In genomic region chr16:45090005-45090404, GRCm38 (mm10) we compare ENCODE assay signal across 7 mouse cellular contexts. TPM values are rescaled to one million over a fixed set of nuclear protein-coding genes. Genes with fewer than 3 reads are reported as not detected.
DNase-seq lines count a peak whose midpoint lies in the region; ATAC-seq and TF ChIP-seq lines count a peak whose summit lies in the region.

No protein-coding gene starts in this region.

- no peaks in the 10 kb centered on the region for H3K9me3 ChIP-seq in limb, embryonic 11.5 days (ENCODE audit: control insufficient read depth, low read length)
- no peaks in the 10 kb centered on the region for H3K9me3 ChIP-seq in midbrain, embryonic 12.5 days

- no peak overlapping the region for H3K9ac ChIP-seq in limb, embryonic 11.5 days (ENCODE audit: low read length)
- no peak overlapping the region for H3K9ac ChIP-seq in midbrain, embryonic 12.5 days (replicated peaks)

- H3K4me2 ChIP-seq in limb, embryonic 11.5 days (ENCODE audit: low read depth, severe bottlenecking) = no peak overlapping the region
- no peak overlapping the region for H3K4me2 ChIP-seq in midbrain, embryonic 12.5 days (replicated peaks)

- no peak overlapping the region for H3K4me3 ChIP-seq in limb, embryonic 11.5 days (ENCODE audit: low read depth, low read length)
- no peak overlapping the region for H3K4me3 ChIP-seq in midbrain, embryonic 12.5 days
- H3K4me3 ChIP-seq in small intestine, adult 2 months (ENCODE audit: low read depth, low read length) = no peak overlapping the region

- H3K27ac ChIP-seq in limb, embryonic 11.5 days (replicated peaks; ENCODE audit: low read depth, low read length) = no peak overlapping the region
- H3K27ac ChIP-seq in midbrain, embryonic 12.5 days (replicated peaks) = no peak overlapping the region
- no peak overlapping the region for H3K27ac ChIP-seq in small intestine, adult 2 months (ENCODE audit: insufficient read depth, low read depth, low read length)

- no peaks in the 10 kb centered on the region for H3K27me3 ChIP-seq in limb, embryonic 11.5 days (ENCODE audit: control insufficient read depth, insufficient read depth, low read length)
- no peaks in the 10 kb centered on the region for H3K27me3 ChIP-seq in midbrain, embryonic 12.5 days
- no peaks in the 10 kb centered on the region for H3K27me3 ChIP-seq in small intestine, adult 2 months (ENCODE audit: control insufficient read depth, insufficient read depth, low read length)

- 0 out of 2 replicates have a peak, but pooled peaks cover 2% of the 10 kb centered on the region for H3K4me1 ChIP-seq in limb, embryonic 11.5 days (ENCODE audit: control insufficient read depth, insufficient read depth, low read length)
- H3K4me1 ChIP-seq in midbrain, embryonic 12.5 days = peaks cover 11% of the 10 kb centered on the region
- no peaks in the 10 kb centered on the region for H3K4me1 ChIP-seq in small intestine, adult 2 months (ENCODE audit: control insufficient read depth, insufficient read depth, insufficient read length, low read length)

- H3K36me3 ChIP-seq in limb, embryonic 11.5 days (ENCODE audit: control insufficient read depth, insufficient read depth, low read length) = no peaks in the 10 kb centered on the region
- H3K36me3 ChIP-seq in midbrain, embryonic 12.5 days = no peaks in the 10 kb centered on the region
- H3K36me3 ChIP-seq in small intestine, adult 2 months (ENCODE audit: control insufficient read depth, insufficient read depth, low read length) = no peaks in the 10 kb centered on the region

- TF ChIP-seq POLR2A in small intestine, adult 2 months (IDR thresholded peaks at IDR 0.05; ENCODE audit: low read depth, low read length) = no peak

- DNase-seq in adrenal gland, adult 18-20 months (ENCODE audit: low spot score in 2 of 2) = peak; percentile 55 to 65
- peak; percentile 93 for DNase-seq in embryo, embryonic 10 days (ENCODE audit: low spot score)
- peak; percentile 65 for DNase-seq in kidney, adult 18-20 months
- peak; percentile 85 for DNase-seq in limb, embryonic 11.5 days (ENCODE audit: low spot score)

- WGBS in limb, embryonic 11.5 days = 11% methylated on average over 10 of the region's 10 CpGs
- WGBS in midbrain, embryonic 12.5 days = 13% methylated on average over 10 of the region's 10 CpGs
- 11% methylated on average over 10 of the region's 10 CpGs for WGBS in small intestine, adult 2 months

- TF ChIP-seq CTCF in small intestine, adult 2 months (IDR thresholded peaks at IDR 0.05; ENCODE audit: extremely low read depth, insufficient read length, insufficient replicate concordance, low read depth, low read length) = peak; percentile 78; the same call in 1 of the 2 replicates

- ATAC-seq in granulocyte monocyte progenitor cell, adult 5-6 weeks (replicated peaks; ENCODE audit: poor library complexity, severe bottlenecking) = peak; percentile 98
- ATAC-seq in limb, embryonic 11.5 days (ENCODE audit: insufficient number of reproducible peaks, low FRiP score, low TSS enrichment, low read depth) = peak; percentile 66; the same call in 1 of the 2 replicates
- peak; percentile 78 for ATAC-seq in midbrain, embryonic 12.5 days (ENCODE audit: low FRiP score, low read depth)

RNA-seq across cellular contexts. Expression of gene Ccdc80, which starts 3.2 kb away (rescaled TPM):
- 100 to 1,000 TPM in 1 of 2 experiments, 10 to 100 TPM in 1; 24.9 to 124 TPM for total RNA-seq in adrenal gland, adult 18-20 months (2021)
- 0.43 TPM in 1 of 2 replicates, not detected in the other for total RNA-seq in granulocyte monocyte progenitor cell, adult 5-6 weeks (2014; fragmentation: Nextera tagmentation)
- total RNA-seq in granulocyte monocyte progenitor cell, adult 5-6 weeks (2017) = 0.41 TPM in 1 of 2 replicates, not detected in the other
- polyA plus RNA-seq in limb, embryonic 11.5 days (2014; fragmentation: Nextera tagmentation; extraction: Ambion mirVana) = 33.7 and 36.5 TPM in 2 replicates
- polyA plus RNA-seq in midbrain, embryonic 12.5 days (2016; fragmentation: Nextera tagmentation; extraction: Ambion mirVana) = 20.6 and 26.1 TPM in 2 replicates
- 2.2 and 3.3 TPM in 2 replicates for polyA plus RNA-seq in small intestine, adult 2 months (2012; rRNA removed)
